Mouse (Mus musculus) activated CD4-positive, CD25-positive, alpha-beta regulatory T cell, adult 4 months (primary cell): ENCODE data around the gene Ncl. TPM values are rescaled to one million over a fixed set of nuclear protein-coding genes. Genes with fewer than 3 reads are reported as not detected.
A peak's percentile ranks its signal among the peaks of the same experiment; 100 is the strongest.
"Not testable (repeated sequence)": the region's sequence is repeated elsewhere in the genome, so short reads cannot be mapped to it uniquely, and the experiment has no call there.

Source experiments
- ATAC-seq: one replicate; pipeline ENCODE4 v1.8.0; 2017
- polyA plus RNA-seq, 2 experiments: library from polyadenylated mRNA; unstranded; fragments of 100-300 nt; shearing (Covaris generic); gene quantifications; one replicate each; pipeline ENCODE4 v1.2.1; 2017

The Ncl gene
- polyA plus RNA-seq, 2 experiments from 2014 or later: 383 to 392 TPM

DNA sequence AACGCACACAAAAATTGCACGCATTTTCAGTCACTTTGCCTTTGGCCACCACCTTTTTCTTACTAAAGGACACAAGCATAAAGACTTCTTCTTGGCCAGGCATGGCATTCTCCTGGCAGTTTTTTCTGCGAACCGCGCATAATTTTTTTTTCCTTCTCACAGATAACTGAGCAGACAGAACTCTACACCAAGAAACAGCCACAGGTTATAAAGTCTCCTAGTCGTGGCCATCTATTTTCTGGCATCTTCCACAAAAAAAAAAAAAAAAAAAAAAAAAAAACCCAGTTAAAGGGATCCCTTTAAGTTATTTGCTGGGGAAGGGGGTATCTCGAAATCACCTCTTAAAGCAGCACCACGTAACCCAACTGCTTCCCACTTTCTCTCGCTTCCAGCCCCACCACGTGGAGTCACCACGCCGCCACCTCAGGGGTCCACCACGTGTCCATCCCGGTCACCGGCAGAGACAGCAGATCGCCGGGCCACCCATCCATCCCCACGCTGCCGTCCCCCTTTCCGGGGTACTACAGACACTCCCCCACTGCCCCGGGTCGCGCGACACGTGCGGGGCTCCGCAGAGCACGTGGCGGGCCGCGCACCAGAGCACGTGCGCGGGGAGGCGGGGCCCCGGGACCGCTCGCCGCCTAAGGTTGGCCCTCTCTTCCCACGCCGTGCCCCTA lies 833 bp downstream of the Ncl start:
- no peak for ATAC-seq

DNA sequence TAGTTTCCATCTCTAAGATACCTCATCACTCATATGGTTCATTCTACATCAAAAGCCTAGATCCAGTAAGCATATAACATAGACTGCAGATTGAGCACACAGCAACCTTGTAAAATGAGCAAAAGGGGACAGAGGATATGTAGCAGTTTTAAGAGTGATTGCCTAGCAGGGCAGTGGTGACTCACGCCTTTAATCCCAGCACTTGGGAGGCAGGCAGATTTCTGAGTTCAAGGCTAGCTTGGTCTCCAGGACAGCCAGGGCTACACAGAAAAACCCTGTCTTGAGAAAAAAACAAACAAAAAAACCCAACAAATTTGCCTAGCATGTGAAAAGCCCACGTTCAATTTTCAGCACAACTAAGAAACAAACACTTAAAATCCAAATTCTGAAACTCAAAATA lies 5.0 kb downstream of the Ncl start:
- no peak for ATAC-seq

DNA sequence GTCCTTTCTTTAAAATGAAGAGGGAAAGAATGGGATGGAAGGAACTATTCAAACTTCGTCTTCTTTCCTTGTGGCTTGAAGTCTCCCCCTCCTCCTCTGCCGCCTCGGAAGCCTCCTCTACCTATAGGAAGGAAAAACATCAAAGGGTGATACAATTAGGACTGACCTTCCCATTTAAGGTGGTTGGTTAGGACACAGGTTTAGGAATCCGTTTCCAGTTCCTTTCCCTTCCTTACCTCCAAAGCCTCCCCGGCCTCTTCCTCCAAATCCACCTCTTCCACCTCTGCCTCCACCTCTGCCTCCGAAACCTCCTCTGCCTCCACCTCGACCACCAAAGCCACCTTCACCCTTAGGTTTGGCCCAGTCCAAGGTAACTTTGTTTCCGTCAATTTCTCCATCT lies 8.6 kb downstream of the Ncl start:
- no peak for ATAC-seq

DNA sequence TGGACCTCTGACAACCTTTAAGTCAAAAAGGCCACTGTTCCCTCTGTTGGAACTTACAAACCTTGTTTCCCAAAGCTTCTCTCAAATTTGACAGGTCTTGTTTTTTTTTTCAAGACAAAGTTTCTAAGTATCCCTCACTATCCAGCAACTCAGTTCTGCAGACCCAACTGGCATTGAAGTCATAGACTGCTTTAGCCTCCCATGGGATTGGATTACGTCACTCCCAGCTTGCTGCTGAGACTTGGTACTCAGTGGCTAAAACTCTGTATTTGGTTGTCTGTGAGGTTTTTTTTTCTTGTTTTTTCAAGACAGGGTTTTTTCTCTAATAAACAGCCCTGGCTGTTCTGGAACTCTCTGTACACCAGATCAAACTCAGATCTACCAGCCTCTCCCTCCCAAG lies 9.5 kb downstream of the Ncl start:
- ATAC-seq: no peak

DNA sequence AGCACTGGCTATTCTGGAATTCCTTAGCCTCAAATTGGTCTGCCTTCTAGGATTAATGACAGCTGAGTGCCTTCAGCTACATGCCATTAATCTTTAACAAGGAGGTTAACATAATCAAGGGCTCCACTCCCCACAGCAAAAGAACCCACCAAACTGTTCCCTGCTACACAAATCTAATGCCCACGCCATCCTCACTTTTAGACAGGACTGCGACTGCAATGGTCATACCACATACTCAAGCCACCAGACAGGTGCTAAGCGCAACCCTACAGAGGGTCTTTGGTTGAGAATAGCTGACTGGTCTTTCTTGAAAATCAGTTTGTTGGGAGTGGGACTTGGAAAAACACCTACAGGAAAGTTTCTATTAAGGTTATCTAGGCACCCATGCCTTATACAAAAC lies 10.0 kb downstream of the Ncl start:
- no peak for ATAC-seq

DNA sequence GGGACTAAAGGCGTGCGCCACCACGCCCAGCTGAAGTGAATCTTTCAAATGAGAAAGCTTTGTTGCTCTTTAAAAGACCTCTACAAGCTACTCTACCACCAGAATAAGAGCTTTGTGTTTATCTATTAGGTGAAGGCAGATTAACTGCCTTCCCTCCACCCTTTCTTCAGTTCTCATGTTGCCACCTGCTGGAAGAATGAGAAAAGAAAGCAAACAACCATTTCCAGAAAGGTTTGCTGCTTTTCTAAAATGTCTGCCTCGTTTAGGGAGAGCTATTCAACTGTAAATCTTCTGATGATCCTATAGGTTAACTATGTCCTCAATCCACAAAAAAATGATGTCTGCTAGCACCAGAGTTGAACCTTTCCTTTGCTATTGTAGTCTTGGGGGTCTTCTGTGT lies 10.4 kb downstream of the Ncl start:
- ATAC-seq: no peak

DNA sequence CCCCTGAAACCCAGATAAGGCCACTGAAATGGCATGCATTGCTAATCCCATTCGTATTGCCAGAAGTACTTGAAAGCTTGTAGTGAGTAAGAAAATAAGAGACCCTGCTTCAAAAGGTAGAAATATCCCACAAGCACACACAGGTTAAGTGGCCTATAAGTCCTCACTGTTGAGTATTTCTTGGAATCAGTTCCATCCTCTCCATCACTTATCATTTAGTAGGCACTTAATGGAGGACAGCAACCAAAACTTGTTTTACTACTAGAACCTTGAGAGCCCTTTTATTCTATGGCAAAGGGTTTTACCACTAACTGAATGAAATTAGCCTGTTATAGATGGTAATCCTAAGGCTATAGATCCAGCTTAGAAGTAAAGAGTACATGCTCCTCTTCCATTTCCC lies 11.1 kb downstream of the Ncl start:
- ATAC-seq: no peak

DNA sequence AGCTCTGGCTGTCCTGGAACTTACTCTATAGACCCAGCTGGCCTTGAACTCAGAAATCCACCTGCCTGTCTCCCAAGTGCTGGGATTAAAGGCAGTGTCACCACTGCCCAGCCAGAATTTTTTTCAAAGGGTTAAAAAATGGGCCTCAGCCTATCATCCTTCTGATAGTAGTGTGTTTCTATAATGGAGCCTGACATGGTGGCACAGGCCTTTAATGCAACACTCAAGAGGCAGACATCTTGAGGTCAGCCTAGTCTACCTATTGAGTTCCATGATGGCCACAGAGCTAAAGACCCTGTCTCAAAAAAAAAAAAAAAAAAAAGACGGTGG lies 11.5 kb downstream of the Ncl start:
- ATAC-seq: no peak

DNA sequence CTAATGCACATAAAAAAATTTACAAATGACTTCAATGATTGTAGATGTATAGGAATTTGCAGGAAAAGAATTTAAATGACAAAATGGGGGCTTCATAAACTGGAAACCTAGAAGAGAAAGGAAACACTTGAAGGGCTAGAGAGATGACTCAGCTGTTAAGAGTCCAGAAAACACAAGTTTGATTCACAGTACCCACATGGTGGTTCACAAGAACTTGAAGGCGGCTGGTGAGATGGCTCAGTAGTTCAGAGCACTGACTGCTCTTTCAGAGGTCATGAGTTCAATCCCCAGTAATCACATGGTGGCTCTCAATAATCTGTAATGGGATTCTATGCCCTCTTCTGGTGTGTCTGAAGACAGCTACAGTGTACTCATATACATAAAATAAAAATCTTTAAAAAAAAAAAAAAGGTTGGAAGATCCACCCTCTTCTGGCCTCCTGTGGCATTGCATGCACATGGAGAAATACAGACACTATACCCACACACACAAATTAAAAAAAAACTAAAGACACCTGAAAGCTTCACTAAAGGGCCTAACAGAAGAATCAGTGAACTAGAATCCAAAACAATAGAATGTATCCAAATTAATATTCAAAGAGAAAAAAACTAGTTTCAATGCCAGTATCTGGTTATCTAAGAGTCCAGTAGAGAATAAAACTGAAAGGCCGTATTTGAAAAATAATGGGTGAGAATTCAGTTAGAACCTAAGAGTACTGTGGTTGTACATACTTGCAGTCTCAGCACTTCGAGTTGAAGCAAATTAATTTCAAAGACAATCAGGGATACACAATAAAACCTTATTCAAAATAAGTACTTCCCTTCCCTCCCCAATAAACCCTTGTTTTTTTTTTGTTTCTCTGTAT lies 12.1 kb downstream of the Ncl start:
- ATAC-seq: no peak

DNA sequence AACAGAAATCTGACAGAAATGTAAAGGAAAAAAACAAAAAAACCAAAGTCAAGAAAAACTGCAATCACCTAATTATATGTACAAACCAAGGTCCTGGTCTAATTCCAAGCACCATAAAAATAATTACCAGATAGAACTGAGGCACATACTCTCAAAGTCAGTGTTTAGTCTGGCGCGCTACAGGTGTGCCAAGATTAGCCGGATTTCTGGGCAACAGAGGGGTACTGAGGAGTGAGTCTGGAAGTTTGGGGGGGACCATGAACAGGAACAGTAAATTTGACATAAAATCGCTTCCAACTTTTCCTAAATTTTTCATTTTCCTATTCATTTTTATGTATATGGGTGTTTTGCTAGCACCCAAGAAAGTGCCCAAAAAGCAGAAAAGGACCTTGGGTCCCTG lies 13.2 kb downstream of the Ncl start:
- ATAC-seq: no peak

DNA sequence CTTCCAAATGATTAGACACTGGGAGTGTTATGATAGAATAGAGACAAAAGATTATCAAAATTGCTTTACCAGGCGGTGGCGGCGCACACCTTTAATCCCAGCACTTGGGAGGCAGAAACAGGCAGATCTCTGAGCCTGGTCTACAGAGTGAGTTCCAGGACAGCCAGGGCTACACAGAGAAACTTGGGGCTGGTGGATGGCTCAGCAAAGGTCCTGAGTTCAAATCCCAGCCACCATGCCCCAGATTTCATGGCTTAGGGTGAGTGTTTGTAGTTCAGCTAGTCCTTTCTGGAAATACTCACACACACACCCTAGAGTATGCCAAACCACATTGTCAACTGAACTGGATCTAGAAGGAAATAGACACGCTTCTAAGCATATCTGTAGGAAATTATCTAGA lies 14.1 kb downstream of the Ncl start:
- ATAC-seq: no peak

DNA sequence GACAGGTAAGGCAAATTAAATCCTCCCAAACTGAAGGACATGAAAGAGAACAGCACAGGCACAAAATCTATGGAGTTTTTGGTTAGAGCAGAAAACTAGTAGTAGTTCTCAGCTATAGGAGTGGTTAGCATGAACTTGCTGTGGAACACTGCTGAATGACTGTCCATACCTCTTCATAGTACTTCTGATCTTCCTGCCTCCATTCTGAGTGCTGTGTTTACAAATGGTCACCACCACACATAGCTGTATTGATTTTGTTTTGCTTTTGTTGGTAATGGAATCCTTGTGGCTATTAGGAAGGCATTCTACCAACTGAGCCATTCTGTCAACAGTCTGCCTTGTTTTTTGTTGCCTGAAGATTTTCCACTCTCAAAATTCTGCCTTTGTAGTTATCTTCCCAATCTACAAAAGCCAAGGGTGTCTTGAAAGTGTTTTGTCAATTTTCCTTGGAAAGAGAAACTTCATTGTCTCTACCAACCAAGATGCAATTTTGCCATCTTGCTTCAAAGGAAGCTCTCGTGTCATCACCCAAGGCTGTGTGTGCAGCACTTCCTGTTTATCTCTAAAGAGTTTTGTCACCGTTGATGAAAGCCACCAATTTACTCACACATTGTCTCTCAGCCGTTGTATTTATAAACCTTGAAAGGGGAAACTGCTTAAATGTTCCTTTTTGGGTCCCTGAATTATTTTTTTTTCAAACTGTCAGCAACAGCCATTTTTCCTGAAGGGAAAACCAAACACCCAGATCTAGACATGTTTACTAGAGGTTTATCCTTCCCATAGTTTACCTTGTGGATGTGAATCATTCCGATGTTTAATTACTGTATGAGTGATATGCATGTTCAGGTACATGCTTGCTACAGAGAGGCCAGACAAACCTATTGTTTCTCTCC lies 15.0 kb downstream of the Ncl start:
- peak; percentile 84 for ATAC-seq

DNA sequence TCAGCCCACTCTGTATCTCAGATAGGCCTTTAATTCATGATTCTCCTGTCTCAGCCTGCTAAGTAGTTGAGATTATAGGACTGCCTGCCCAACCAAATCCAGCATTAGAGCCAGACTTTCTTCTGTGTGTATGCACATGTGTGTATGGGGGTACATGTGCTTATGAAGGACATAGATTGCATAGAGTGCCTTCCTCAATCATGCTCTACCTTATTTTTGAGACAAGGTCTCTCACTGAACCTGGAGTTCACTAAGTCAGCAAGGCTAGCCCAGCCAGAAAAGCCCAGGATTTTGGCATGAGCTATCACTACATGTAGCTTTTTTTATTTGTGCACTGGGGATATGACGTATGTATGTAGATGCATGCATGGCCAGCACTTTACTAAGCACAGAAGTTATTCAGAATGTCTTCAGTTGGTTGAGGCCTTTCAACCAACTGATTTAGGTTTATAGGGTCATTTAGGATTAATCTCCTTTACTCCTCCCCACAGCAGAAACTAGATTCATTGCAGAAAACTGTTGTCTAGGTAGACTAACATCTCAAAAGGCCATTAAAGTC lies 16.0 kb downstream of the Ncl start:
- no peak for ATAC-seq

DNA sequence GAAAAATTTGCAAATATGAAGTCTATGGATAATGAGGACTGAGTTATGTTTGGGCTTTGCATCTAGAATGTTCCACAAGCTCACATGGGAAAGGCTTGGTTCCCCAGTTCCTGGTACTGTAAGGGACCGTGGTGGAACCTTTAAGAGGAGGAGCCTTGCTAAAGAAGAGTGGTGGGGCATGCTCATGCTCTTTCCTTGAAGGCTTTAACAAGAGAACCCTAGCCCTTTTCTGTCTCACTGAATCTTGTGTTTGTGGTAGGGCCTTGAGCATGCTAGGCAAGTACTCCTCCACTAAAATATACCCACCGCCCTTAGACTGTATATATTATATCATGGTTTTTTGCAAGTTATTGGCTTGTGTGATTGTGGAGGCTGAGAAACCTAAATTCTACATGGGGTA lies 16.8 kb downstream of the Ncl start:
- no peak for ATAC-seq

DNA sequence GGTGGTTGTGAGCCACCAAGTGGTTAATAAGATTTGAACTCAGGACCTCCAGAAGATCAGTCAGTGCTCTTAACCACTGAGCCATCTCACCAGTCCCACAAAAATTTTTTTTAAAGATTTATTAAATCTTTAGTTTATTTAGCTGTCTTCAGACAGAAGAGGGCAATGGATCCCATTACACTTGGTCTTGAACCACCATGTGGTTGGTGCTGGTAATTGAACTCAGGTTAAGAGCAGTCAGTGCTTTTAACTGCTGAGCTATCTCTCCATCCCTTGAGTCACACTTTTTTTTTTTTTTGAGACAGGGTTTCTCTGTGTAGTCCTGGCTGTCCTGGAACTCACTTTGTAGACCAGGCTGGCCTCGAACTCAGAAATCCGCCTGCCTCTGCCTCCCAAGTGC lies 18.1 kb downstream of the Ncl start:
- ATAC-seq: not testable (repeated sequence)

DNA sequence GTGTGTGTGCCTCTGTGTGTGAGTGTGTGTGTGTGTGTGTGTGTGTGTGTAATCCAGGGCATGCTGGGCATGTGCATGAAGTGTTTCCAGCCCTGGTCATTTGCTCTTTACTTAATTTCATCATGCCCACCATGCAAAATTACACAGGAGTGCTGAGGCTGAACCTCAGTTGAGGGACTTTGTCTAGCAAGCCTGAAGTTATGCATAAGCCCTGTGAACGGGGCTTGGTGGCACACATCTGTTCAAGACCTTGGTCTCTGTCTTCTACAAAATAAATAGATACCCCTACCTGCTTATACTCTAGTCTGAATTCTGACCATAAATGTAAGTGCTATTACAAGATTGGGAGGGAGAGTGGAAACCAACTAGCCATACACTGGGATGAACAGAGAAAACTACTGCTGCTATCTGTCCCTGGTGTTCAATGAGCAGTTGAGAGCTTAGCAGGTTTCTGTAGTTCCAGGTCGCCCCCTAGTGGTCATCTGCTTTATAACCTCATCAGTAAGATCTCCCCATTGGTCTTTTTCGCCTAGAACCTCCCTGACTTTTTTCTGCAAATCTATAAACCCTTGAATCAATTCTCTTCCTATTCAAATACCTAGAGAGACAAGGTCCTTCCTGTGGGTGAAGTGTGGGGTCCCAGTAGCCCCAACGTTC lies 19.9 kb downstream of the Ncl start:
- peak; percentile 34 for ATAC-seq

DNA sequence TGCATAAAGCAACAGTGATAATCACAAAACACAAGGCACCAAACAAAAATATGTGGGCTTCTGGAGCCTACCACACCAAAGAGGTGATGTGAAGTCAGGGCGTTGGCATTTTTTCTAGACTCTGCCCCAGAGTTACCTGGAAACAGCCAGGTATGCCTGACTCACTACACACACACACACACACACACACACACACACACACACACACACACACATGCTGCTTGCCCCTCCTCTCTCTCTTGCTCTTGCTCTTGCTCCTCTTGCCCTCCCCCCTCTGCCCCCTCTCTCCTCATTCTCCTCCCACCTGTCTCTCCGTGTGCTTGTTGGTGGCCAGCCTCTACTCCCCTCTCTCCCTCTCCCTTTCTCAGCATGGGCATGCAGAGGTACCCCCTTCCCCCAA lies 22.9 kb downstream of the Ncl start:
- ATAC-seq: no peak

DNA sequence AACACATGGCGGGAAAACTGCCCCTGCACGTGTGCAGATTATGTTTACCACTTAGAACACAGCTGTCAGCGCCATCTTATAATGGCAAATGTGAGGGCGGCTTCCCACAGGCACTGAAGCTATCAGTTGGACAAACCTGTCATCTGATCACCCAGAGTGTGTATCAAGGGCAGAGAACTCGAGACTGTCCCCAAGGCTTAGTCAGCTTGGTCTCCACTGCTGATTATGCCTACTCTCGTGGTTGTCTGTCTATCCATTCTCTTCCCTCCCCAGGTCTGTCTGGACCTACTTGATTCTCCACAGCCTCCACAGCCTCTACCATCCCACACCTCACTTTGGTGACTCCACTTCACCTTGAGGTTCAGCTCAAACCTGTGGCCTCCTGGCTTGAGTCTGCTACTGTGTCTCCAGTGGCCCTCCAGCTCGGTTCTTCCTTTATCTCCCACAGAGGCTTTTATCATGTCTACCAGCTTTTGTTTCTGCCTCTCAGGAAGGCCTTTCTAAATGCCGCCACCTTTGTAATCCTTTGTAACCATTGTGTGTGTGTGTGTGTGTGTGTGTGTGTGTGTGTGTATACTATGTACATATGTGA lies 38.3 kb downstream of the Ncl start:
- ATAC-seq: no peak

DNA sequence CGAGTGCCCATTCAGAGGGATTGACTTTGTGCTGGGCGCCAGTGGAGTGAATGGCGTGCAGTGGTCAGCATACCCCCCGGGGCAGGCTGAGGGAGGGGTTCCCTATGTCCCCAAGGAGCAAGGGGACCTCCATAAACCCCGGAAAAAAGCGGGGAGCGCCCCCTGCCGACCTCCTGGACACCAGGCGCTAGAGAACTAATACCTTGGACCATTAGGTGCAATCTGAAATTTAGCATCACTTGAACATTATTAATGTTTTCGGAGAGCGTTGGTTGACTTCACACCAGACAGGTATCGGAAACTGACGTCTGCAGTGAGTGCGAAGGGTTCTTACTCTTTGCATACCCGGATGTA lies 45.5 kb downstream of the Ncl start:
- no peak for ATAC-seq

DNA sequence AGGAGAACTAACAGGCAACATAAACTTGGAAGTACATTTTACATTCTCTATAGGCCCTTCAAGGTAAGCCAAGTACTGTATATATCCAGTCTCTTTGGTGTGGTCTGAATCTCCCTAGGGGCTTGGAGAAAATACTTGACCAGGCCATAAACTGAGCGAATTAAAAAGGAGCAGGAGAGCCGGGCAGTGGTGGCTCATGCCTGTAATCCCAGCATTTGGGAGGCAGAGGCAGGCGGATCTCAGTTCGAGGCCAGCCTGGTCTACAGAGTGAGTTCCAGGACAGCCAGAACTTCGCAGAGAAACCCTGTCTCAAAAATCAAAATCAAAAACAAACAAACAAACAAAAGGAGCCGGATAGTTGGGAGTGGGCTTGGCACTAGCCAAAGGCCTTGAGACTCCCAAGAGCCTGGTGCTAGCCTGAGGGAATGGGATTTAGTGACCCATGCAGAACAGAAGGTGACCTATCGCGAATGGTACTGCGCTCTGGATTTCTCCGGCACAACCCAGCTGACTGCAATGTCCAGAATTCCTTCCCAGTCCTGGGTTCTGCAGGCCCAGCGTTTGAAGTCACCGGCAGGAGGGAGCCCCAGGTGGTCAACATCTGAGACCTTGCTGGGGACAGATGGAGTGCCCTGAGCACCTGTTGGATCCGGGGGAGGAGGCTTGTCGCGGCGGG lies 46.0 kb downstream of the Ncl start:
- no peak for ATAC-seq

DNA sequence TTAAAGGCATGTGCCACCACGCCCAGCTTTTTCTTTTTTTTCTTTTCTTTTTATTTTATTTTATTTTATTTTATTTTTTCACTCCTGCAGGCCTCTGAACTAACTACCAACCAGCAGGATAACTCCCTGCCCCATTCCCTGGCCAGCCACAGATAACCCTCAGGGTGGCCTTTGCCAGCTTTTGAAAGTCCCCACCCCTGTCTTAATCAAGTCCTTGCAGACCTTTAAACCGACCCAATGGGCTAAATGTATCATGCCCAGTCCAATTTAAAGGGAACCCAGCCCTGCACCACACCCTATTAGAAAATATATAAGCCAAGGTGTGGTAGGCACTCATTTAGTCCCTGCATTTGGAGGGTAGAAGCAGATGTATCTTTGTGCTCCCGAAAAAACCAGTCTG lies 46.9 kb downstream of the Ncl start:
- ATAC-seq: no peak
